Mouse (Mus musculus) midbrain, embryonic 10.5 days (tissue): ENCODE measurements around the gene Echdc2. TPM values are rescaled to one million over a fixed set of nuclear protein-coding genes. Genes with fewer than 3 reads are reported as not detected.

Experiments
- DNase-seq: peaks from one replicate; pipeline ENCODE4 v3.0.0-alpha.2; 2017; ENCODE audit warnings: low spot score
- H3K27ac ChIP-seq: fragments of 300-500 bp; sonication (generic); replicated peaks from 2 replicates; pipeline ENCODE4 v1.5.1; 2016; ENCODE audit warnings: mild to moderate bottlenecking
- H3K27me3 ChIP-seq: fragments of 300-500 bp; sonication (generic); 2 replicates; pipeline ENCODE4 v1.6.1; 2016; ENCODE audit warnings: low read depth, mild to moderate bottlenecking; ENCODE audit not compliant: poor library complexity, severe bottlenecking
- H3K36me3 ChIP-seq: fragments of 300-500 bp; sonication (generic); 2 replicates; pipeline ENCODE4 v1.6.1; 2016; ENCODE audit warnings: mild to moderate bottlenecking, moderate library complexity
- H3K4me1 ChIP-seq: fragments of 300-500 bp; sonication (generic); 2 replicates; pipeline ENCODE4 v1.6.1; 2016
- H3K4me3 ChIP-seq: fragments of 300-500 bp; sonication (generic); 2 replicates; pipeline ENCODE4 v1.5.1; 2016; ENCODE audit warnings: mild to moderate bottlenecking, moderate library complexity
- H3K9me3 ChIP-seq: fragments of 300-500 bp; sonication (generic); replicated peaks from 2 replicates; pipeline ENCODE4 v1.6.1; 2016; ENCODE audit warnings: mild to moderate bottlenecking
- WGBS: fragments of 180-500 bp; shearing (Covaris S2); methylation state at CpG from one replicate; pipeline ENCODE4 v1.1.7; 2016; 5-methylcytosine and 5-hydroxymethylcytosine counted together
- polyA plus RNA-seq: library from polyadenylated mRNA; unstranded; fragments of >200 nt; fragmentation: Nextera tagmentation; extraction: Ambion mirVana; gene quantifications from 2 replicates; pipeline ENCODE4 v1.2.1, GENCODE M21; 2016

Echdc2 gene
- polyA plus RNA-seq, 1 experiment from 2014 or later: 16.4 TPM

DNA sequence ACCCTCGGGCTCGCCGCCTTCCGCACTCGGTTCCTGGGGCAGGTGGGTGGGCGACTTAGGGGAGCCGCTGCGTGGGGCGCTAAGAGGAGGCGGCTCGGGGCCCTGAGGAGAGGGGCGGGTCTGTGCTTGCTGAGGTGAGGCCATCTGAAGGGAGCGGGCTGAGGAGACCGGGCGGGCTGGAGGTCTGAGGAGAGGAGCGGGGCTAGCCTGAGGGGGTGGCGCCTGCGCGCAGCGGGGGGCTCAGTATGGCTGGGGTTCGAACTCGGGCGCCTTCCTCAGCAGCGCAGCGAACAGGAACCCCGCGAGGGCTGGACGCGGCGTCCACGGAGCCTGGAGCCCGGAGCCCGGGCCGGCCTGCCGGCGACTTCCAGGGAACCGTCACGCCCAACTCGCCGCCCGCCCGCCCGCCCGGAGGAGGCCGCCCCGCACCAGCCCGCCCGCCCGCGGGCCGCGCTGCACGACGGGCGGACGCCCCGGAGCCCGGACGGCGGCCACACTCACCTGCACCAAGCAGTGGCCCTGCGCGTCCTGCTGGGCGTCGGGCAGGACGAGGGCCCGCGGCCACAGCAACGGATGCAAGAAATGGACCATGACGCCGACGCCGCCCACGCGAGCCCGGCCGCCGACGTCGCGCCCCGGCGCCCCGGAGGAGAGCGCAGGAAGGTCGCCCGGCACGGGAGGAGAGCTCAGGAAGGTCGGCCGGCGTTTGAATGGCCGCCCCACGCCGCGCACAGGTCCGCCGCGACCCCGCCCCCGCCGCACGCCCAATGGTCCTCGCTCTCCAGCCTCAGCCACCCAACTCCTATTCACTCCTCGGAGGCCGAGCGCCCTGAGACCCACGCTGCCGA is 52.3 kb downstream of the Echdc2 start, which contains the start of gene Zyg11a:
TSS of gene Zyg11a (minus strand) at position 717 of the 848 bp plus-strand sequence.
- Histone ChIP-seq H3K27me3 (peaks cover 68% of the 10 kb centered on the region), H3K4me1 (peaks cover 17% of the 10 kb centered on the region), H3K27ac (peak within 1 kb of the TSS; percentile 46; the same call in 1 of the 2 replicates), H3K36me3 (no peaks in the 10 kb centered on the region), H3K9me3 (no peaks in the 10 kb centered on the region), H3K4me3 (peak within 1 kb of the TSS; percentile 57)
- DNase-seq: peak; percentile 47
- 2% methylated on average over 89 of the region's 107 CpGs for WGBS

DNA sequence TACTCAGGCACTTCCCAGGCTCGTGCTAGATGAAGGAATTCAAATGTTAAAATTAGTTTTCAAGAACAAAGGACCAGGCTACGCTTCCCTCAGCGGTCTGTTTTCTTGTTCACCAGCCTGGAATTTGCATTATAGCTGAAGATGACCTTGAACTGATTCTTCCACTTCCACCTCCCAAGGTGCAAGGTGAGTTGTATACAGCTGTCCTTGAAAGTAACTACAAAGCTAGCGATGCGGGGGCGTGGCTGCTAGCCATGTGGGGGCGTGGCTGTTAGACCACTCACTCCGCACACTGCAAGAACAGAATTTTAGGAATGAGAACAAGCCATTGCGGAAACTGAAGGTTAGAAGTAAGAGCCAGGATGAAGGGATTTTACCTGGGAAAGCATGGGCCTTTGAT is 53.8 kb downstream of the Echdc2 start:
- H3K4me1 ChIP-seq: peaks cover 17% of the 10 kb centered on the region
- DNase-seq: peak; percentile 19
- no peak overlapping the region for H3K4me3 ChIP-seq
- 9% methylated on average over 9 of the region's 9 CpGs for WGBS
- no peak overlapping the region for H3K27ac ChIP-seq
- peaks cover 68% of the 10 kb centered on the region for H3K27me3 ChIP-seq
- no peaks in the 10 kb centered on the region for H3K9me3 ChIP-seq
- H3K36me3 ChIP-seq: no peaks in the 10 kb centered on the region

DNA sequence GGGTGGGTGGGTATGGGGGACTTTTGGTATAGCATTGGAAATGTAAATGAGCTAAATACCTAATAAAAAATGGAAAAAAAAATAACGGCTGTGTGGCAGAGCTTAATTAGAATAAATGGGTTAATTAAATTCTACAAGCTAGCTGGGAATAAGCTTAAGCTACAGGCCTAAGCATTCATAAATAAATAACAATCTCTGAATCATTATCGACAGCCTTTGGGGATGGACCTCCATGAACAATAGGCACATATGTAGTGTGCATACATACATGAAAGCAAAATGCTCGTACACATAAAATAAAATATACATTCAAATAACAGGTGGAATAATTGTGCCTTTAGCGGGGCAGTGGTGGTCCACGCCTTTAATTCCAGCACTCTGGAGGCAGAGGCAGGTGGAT is 57.3 kb downstream of the Echdc2 start:
- peaks cover 23% of the 10 kb centered on the region for H3K4me1 ChIP-seq
- no peaks in the 10 kb centered on the region for H3K9me3 ChIP-seq
- H3K4me3 ChIP-seq: no peak overlapping the region
- 92% methylated on average over 5 of the region's 5 CpGs for WGBS
- peaks cover 40% of the 10 kb centered on the region for H3K27me3 ChIP-seq
- no peak overlapping the region for H3K27ac ChIP-seq
- no peaks in the 10 kb centered on the region for H3K36me3 ChIP-seq
- no peak for DNase-seq

DNA sequence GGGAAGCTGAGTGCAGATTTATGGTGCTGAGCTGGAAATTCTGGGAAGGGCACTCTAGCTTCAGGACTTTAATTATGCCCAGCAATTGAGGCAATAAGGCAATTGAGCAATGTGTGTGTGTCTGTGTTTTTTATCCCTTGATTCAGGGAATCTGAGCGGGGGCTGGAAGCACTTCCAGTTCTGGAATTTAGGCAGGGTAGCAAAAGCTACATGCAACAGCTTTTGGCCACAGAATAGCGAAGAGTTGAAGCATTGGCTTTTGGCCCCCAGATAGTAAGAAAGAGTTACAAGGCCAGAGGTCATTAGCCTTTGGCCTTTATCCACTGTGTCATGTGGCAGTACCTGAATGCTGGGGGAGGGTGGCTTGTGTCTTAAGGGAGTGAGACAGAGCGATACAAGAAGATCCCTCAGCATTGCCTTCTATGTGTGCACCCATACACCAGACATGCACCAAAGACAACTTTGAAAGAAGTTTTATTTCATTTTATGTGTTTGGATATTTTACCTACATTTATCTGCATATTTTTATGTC is 60.2 kb downstream of the Echdc2 start:
- Histone ChIP-seq H3K36me3 (no peaks in the 10 kb centered on the region), H3K4me3 (no peak overlapping the region), H3K9me3 (no peaks in the 10 kb centered on the region), H3K27me3 (peaks cover 11% of the 10 kb centered on the region), H3K27ac (no peak overlapping the region), H3K4me1 (peaks cover 11% of the 10 kb centered on the region)
- DNase-seq: no peak
- WGBS: 46% methylated on average over 3 of the region's 3 CpGs

Other genes with a start within 250 kb of the Echdc2 start
- 37.4 and 39.1 TPM in 2 replicates for gene Cpt2, start 241.8 kb upstream of the Echdc2 start, polyA plus RNA-seq
- 0.07 TPM in 1 of 2 replicates, not detected in the other for gene Slc1a7, start 197.1 kb upstream of the Echdc2 start, polyA plus RNA-seq
- 0.10 and 0.12 TPM in 2 replicates for gene Podn, start 69.0 kb upstream of the Echdc2 start, polyA plus RNA-seq
- 200 and 214 TPM in 2 replicates for gene Scp2, start 20.4 kb upstream of the Echdc2 start, polyA plus RNA-seq
- 0.05 TPM in 1 of 2 replicates, not detected in the other for gene Zyg11a, start 52.6 kb downstream of the Echdc2 start, polyA plus RNA-seq
- 13.2 and 18.5 TPM in 2 replicates for gene Zyg11b, start 135.7 kb downstream of the Echdc2 start, polyA plus RNA-seq
- 66.1 and 76.5 TPM in 2 replicates for gene Coa7, start 162.7 kb downstream of the Echdc2 start, polyA plus RNA-seq
- 2.2 and 2.6 TPM in 2 replicates for gene Shisal2a, start 217.9 kb downstream of the Echdc2 start, polyA plus RNA-seq
- gene Gpx7, start 241.5 kb downstream of the Echdc2 start, polyA plus RNA-seq: 52.1 and 52.8 TPM in 2 replicates